Mouse (Mus musculus) ovary, adult 18-20 months (tissue): ENCODE data around the gene Utp14a.

Source experiments
- DNase-seq: peaks from one replicate; pipeline ENCODE4 v3.0.0; 2022; ENCODE audit warnings: low spot score, mixed read lengths

The Utp14a gene

GRCm38 (mm10) chrX:48311727-48312126, 55.1 kb downstream of the Utp14a start:
- DNase-seq, result no peak

GRCm38 (mm10) chrX:48314530-48315079, 57.9 kb downstream of the Utp14a start:
- DNase-seq, result peak; percentile 81

- no peak for DNase-seq
These were observed 60.8 kb downstream of the Utp14a start for GRCm38 (mm10) chrX:48317444-48317843.

GRCm38 (mm10) chrX:48318194-48318593, 61.5 kb downstream of the Utp14a start:
- no peak for DNase-seq
